Mouse (Mus musculus) lung, postnatal 0 days (tissue): ENCODE measurements around the gene Epb41l5.

Experiments
- CTCF ChIP-seq: IDR thresholded peaks from 2 replicates; pipeline ENCODE4 v1.5.1; 2016; ENCODE audit warnings: antibody characterized with exemption, mild to moderate bottlenecking
- EP300 ChIP-seq: IDR thresholded peaks from 2 replicates; pipeline ENCODE4 v1.6.1; 2016; ENCODE audit warnings: antibody characterized with exemption, mild to moderate bottlenecking, control low read depth

- TF ChIP-seq CTCF (no peak), EP300 (no peak)
Observed at GRCm38 (mm10) chr1:119519286-119519685, 129.5 kb downstream of the Epb41l5 start.
